8 mouse cellular contexts compared by ENCODE assay signal in genomic region chr5:33651017-33651416, GRCm38 (mm10). TPM values are rescaled to one million over a fixed set of nuclear protein-coding genes. Genes with fewer than 3 reads are reported as not detected.
DNase-seq lines count a peak whose midpoint lies in the region; ATAC-seq and TF ChIP-seq lines count a peak whose summit lies in the region.

No protein-coding gene starts in this region.

- H3K4me1 ChIP-seq in heart, embryonic 12.5 days (replicated peaks) = peaks cover 33% of the 10 kb centered on the region
- H3K4me1 ChIP-seq in ES-Bruce4 (ENCODE audit: control insufficient read depth, insufficient read depth, low read length) = no peaks in the 10 kb centered on the region
- H3K4me1 ChIP-seq in forebrain, embryonic 16.5 days (replicated peaks; ENCODE audit: control insufficient read depth, insufficient read depth, low read length) = peaks cover 24% of the 10 kb centered on the region
- peaks cover 77% of the 10 kb centered on the region for H3K4me1 ChIP-seq in liver, embryonic 15.5 days (replicated peaks)

- H3K4me2 ChIP-seq in heart, embryonic 12.5 days = peak overlapping the region; percentile 87
- peak overlapping the region; percentile 75 for H3K4me2 ChIP-seq in forebrain, embryonic 16.5 days (ENCODE audit: low read length)
- H3K4me2 ChIP-seq in liver, embryonic 15.5 days = peak overlapping the region; percentile 81

- H3K9me3 ChIP-seq in heart, embryonic 12.5 days (replicated peaks) = no peaks in the 10 kb centered on the region
- H3K9me3 ChIP-seq in ES-Bruce4 (replicated peaks; ENCODE audit: control insufficient read depth, insufficient read depth, low read length, poor library complexity, severe bottlenecking) = no peaks in the 10 kb centered on the region
- H3K9me3 ChIP-seq in forebrain, embryonic 16.5 days (ENCODE audit: control insufficient read depth, low read length) = no peaks in the 10 kb centered on the region
- H3K9me3 ChIP-seq in liver, embryonic 15.5 days (replicated peaks) = no peaks in the 10 kb centered on the region

- no peak for DNase-seq in heart, adult 9 months (ENCODE audit: low spot score in 2 of 2)
- DNase-seq in ovary, postnatal 36 days (ENCODE audit: low spot score) = no peak
- DNase-seq in right cerebral cortex, postnatal 25 days = no peak
- DNase-seq in gastrocnemius, postnatal 25 days = no peak

- H3K27ac ChIP-seq in heart, embryonic 12.5 days (ENCODE audit: poor library complexity, severe bottlenecking) = peak overlapping the region; percentile 94
- no peak overlapping the region for H3K27ac ChIP-seq in ES-Bruce4 (ENCODE audit: insufficient read depth, low read length)
- no peak overlapping the region; the same call in 1 of the 2 replicates for H3K27ac ChIP-seq in forebrain, embryonic 16.5 days (ENCODE audit: low read length)
- H3K27ac ChIP-seq in liver, embryonic 15.5 days (replicated peaks) = peak overlapping the region; percentile 92

- WGBS in heart, embryonic 12.5 days = 21% methylated on average over 2 of the region's 2 CpGs
- 17% methylated on average over 2 of the region's 2 CpGs for WGBS in forebrain, embryonic 16.5 days
- 7% methylated on average over 2 of the region's 2 CpGs for WGBS in liver, embryonic 15.5 days (ENCODE audit: insufficient replicate concordance)

- peak overlapping the region; percentile 85 for H3K4me3 ChIP-seq in heart, embryonic 12.5 days
- peak overlapping the region; percentile 85 for H3K4me3 ChIP-seq in ES-Bruce4 (ENCODE audit: low read depth, low read length)
- H3K4me3 ChIP-seq in forebrain, embryonic 16.5 days (replicated peaks; ENCODE audit: low read length) = peak overlapping the region; percentile 93
- H3K4me3 ChIP-seq in liver, embryonic 15.5 days (replicated peaks) = peak overlapping the region; percentile 93

- TF ChIP-seq POLR2A in ES-Bruce4 (IDR thresholded peaks at IDR 0.05; ENCODE audit: insufficient read depth, low read length) = no peak

- no peak for TF ChIP-seq EP300 in ES-Bruce4 (IDR thresholded peaks at IDR 0.05; ENCODE audit: insufficient read depth, low read depth, low read length)

- H3K9ac ChIP-seq in heart, embryonic 12.5 days = peak overlapping the region; percentile 88
- H3K9ac ChIP-seq in ES-Bruce4 (ENCODE audit: low read depth, poor library complexity, severe bottlenecking) = peak overlapping the region; percentile 60
- peak overlapping the region; percentile 63 for H3K9ac ChIP-seq in forebrain, embryonic 16.5 days (replicated peaks; ENCODE audit: low read depth, low read length)
- H3K9ac ChIP-seq in liver, embryonic 15.5 days = peak overlapping the region; percentile 93

- H3K36me3 ChIP-seq in heart, embryonic 12.5 days = peaks cover 60% of the 10 kb centered on the region
- peaks cover 38% of the 10 kb centered on the region for H3K36me3 ChIP-seq in ES-Bruce4 (ENCODE audit: control insufficient read depth, insufficient read depth, low read length, poor library complexity, severe bottlenecking)
- H3K36me3 ChIP-seq in forebrain, embryonic 16.5 days (ENCODE audit: control insufficient read depth, insufficient read depth) = 0 out of 2 replicates have a peak, but pooled peaks cover 5% of the 10 kb centered on the region
- peaks cover 73% of the 10 kb centered on the region for H3K36me3 ChIP-seq in liver, embryonic 15.5 days (replicated peaks)

- H3K27me3 ChIP-seq in heart, embryonic 12.5 days (replicated peaks) = no peaks in the 10 kb centered on the region
- H3K27me3 ChIP-seq in ES-Bruce4 (ENCODE audit: control insufficient read depth, insufficient read depth, low read length, poor library complexity, severe bottlenecking) = no peaks in the 10 kb centered on the region
- no peaks in the 10 kb centered on the region for H3K27me3 ChIP-seq in forebrain, embryonic 16.5 days (replicated peaks; ENCODE audit: control insufficient read depth, insufficient read depth, low read length)
- H3K27me3 ChIP-seq in liver, embryonic 15.5 days = no peaks in the 10 kb centered on the region

- no peak for ATAC-seq in heart, embryonic 12.5 days (ENCODE audit: insufficient number of reproducible peaks, low FRiP score)
- no peak for ATAC-seq in forebrain, embryonic 16.5 days
- ATAC-seq in liver, embryonic 15.5 days (ENCODE audit: insufficient read depth) = no peak

- TF ChIP-seq CTCF in ES-Bruce4 (IDR thresholded peaks at IDR 0.05; ENCODE audit: low read depth, low read length) = no peak

RNA-seq across cellular contexts. Expression of gene Slbp, which starts 1.4 kb away (rescaled TPM):
- polyA plus RNA-seq in heart, embryonic 12.5 days (2016; fragmentation: Nextera tagmentation; extraction: Ambion mirVana) = 135 and 140 TPM in 2 replicates
- 109 and 121 TPM in 2 replicates for polyA plus RNA-seq in ES-Bruce4 (2011; ENCODE audit: insufficient read depth, insufficient read length, low read depth, missing spikeins)
- 126 and 130 TPM in 2 replicates for polyA plus RNA-seq in forebrain, embryonic 16.5 days (2015; fragmentation: Nextera tagmentation; extraction: Ambion mirVana)
- polyA plus RNA-seq in liver, embryonic 15.5 days (2015; fragmentation: Nextera tagmentation; extraction: Ambion mirVana) = 246 and 270 TPM in 2 replicates
- total RNA-seq in gastrocnemius, postnatal 25 days (2021) = 1 to 10 TPM; 7.3 to 8.2 TPM

RNA-seq across cellular contexts. Expression of gene Tacc3, which starts 6.9 kb away (rescaled TPM):
- polyA plus RNA-seq in heart, embryonic 12.5 days (2016; fragmentation: Nextera tagmentation; extraction: Ambion mirVana) = 152 and 163 TPM in 2 replicates
- polyA plus RNA-seq in ES-Bruce4 (2011; ENCODE audit: insufficient read depth, insufficient read length, low read depth, missing spikeins) = 162 and 185 TPM in 2 replicates
- 71.9 and 85.2 TPM in 2 replicates for polyA plus RNA-seq in forebrain, embryonic 16.5 days (2015; fragmentation: Nextera tagmentation; extraction: Ambion mirVana)
- 134 and 140 TPM in 2 replicates for polyA plus RNA-seq in liver, embryonic 15.5 days (2015; fragmentation: Nextera tagmentation; extraction: Ambion mirVana)
- total RNA-seq in gastrocnemius, postnatal 25 days (2021) = 1 to 10 TPM; 1.7 to 2.5 TPM

RNA-seq across cellular contexts. Expression of gene Tmem129, which starts 7.2 kb away (rescaled TPM):
- polyA plus RNA-seq in heart, embryonic 12.5 days (2016; fragmentation: Nextera tagmentation; extraction: Ambion mirVana) = 34.3 and 34.9 TPM in 2 replicates
- polyA plus RNA-seq in ES-Bruce4 (2011; ENCODE audit: insufficient read depth, insufficient read length, low read depth, missing spikeins) = 7.3 and 9.5 TPM in 2 replicates
- 35.4 and 39.1 TPM in 2 replicates for polyA plus RNA-seq in forebrain, embryonic 16.5 days (2015; fragmentation: Nextera tagmentation; extraction: Ambion mirVana)
- polyA plus RNA-seq in liver, embryonic 15.5 days (2015; fragmentation: Nextera tagmentation; extraction: Ambion mirVana) = 20.6 and 23.1 TPM in 2 replicates
- 1 to 10 TPM; 8.0 to 8.2 TPM for total RNA-seq in gastrocnemius, postnatal 25 days (2021)

RNA-seq across cellular contexts. Expression of gene Gm9903, which starts 21.3 kb away (rescaled TPM):
- 0.73 and 1.0 TPM in 2 replicates for polyA plus RNA-seq in heart, embryonic 12.5 days (2016; fragmentation: Nextera tagmentation; extraction: Ambion mirVana)
- polyA plus RNA-seq in ES-Bruce4 (2011; ENCODE audit: insufficient read depth, insufficient read length, low read depth, missing spikeins) = 0.38 TPM in 1 of 2 replicates, not detected in the other
- 0.60 and 0.98 TPM in 2 replicates for polyA plus RNA-seq in forebrain, embryonic 16.5 days (2015; fragmentation: Nextera tagmentation; extraction: Ambion mirVana)
- 0.08 TPM in 2 replicates for polyA plus RNA-seq in liver, embryonic 15.5 days (2015; fragmentation: Nextera tagmentation; extraction: Ambion mirVana)
- total RNA-seq in gastrocnemius, postnatal 25 days (2021) = under 1 TPM; 0.51 to 0.88 TPM

RNA-seq across cellular contexts. Expression of gene Fam53a, which starts 21.6 kb away (rescaled TPM):
- 52.9 and 53.5 TPM in 2 replicates for polyA plus RNA-seq in heart, embryonic 12.5 days (2016; fragmentation: Nextera tagmentation; extraction: Ambion mirVana)
- polyA plus RNA-seq in ES-Bruce4 (2011; ENCODE audit: insufficient read depth, insufficient read length, low read depth, missing spikeins) = 26.8 and 29.7 TPM in 2 replicates
- 39.9 and 41.7 TPM in 2 replicates for polyA plus RNA-seq in forebrain, embryonic 16.5 days (2015; fragmentation: Nextera tagmentation; extraction: Ambion mirVana)
- polyA plus RNA-seq in liver, embryonic 15.5 days (2015; fragmentation: Nextera tagmentation; extraction: Ambion mirVana) = 18.3 and 19.7 TPM in 2 replicates
- 10 to 100 TPM; 50.2 to 59.6 TPM for total RNA-seq in gastrocnemius, postnatal 25 days (2021)

Comparison
In these comparisons a context has a peak if more than half of its experiments do, and no peak if none do; other contexts are left out.
1. H3K27ac ChIP-seq: peak in heart, embryonic 12.5 days (single experiment) and liver, embryonic 15.5 days (single experiment); none in ES-Bruce4 (single experiment) and forebrain, embryonic 16.5 days (single experiment).
2. Peak in every context shown above with its lines, with median percentiles within 50 percentile points of each other: H3K4me2 ChIP-seq, H3K4me3 ChIP-seq and H3K9ac ChIP-seq.